Mouse (Mus musculus) heart, adult 2 months (tissue): ENCODE measurements around the gene Fbxo22. TPM values are rescaled to one million over a fixed set of nuclear protein-coding genes. Genes with fewer than 3 reads are reported as not detected.

Source experiments
- DNase-seq, 2 experiments: peaks; one replicate each; pipeline ENCODE4 v3.0.0; 2021
- H3K27ac ChIP-seq: fragments of 200-600 bp; 2 replicates; pipeline ENCODE4 v1.8.1; 2022
- H3K27me3 ChIP-seq: fragments of 200-500 bp; 2 replicates; pipeline ENCODE4 v1.6.1; 2012; ENCODE audit warnings: mild to moderate bottlenecking, low read length, inconsistent platforms, mixed read lengths; ENCODE audit not compliant: control insufficient read depth, insufficient read depth
- H3K36me3 ChIP-seq: fragments of 200-500 bp; 2 replicates; pipeline ENCODE4 v1.6.1; 2012; ENCODE audit warnings: low read length, inconsistent platforms; ENCODE audit not compliant: control insufficient read depth, insufficient read depth
- H3K4me1 ChIP-seq: fragments of 200-500 bp; 2 replicates; pipeline ENCODE4 v1.6.1; 2011; ENCODE audit warnings: low read length; ENCODE audit not compliant: control insufficient read depth, insufficient read depth
- H3K4me3 ChIP-seq: fragments of 200-600 bp; 2 replicates; pipeline ENCODE4 v1.8.1; 2022
- H3K79me2 ChIP-seq: fragments of 200-500 bp; replicated peaks from 2 replicates; pipeline ENCODE4 v1.6.1; 2012; ENCODE audit warnings: mild to moderate bottlenecking, inconsistent platforms, low read length, moderate library complexity, mixed read lengths; ENCODE audit not compliant: control insufficient read depth, insufficient read depth
- H3K9ac ChIP-seq: fragments of 200-500 bp; 2 replicates; pipeline ENCODE4 v1.6.1; 2012; ENCODE audit warnings: low read depth, mild to moderate bottlenecking, control low read depth, inconsistent platforms, low read length, mixed read lengths
- CTCF ChIP-seq: fragments of 200-600 bp; IDR thresholded peaks from 2 replicates; pipeline ENCODE4 v1.8.1; 2022; ENCODE audit warnings: antibody characterized with exemption, mild to moderate bottlenecking, moderate library complexity
- EP300 ChIP-seq: fragments of 200-500 bp; IDR thresholded peaks from 2 replicates; pipeline ENCODE4 v1.6.1; 2011; ENCODE audit warnings: low read depth, low read length, control low read depth; ENCODE audit not compliant: insufficient read depth
- POLR2A ChIP-seq: fragments of 200-500 bp; IDR thresholded peaks from 2 replicates; pipeline ENCODE4 v1.6.1; 2011; ENCODE audit warnings: mild to moderate bottlenecking, low read depth, low read length, control low read depth; ENCODE audit not compliant: insufficient read depth
- WGBS: fragments of 180-500 bp; shearing (Covaris S2); methylation state at CpG from one replicate; pipeline ENCODE4 v1.1.7; 2018; 5-methylcytosine and 5-hydroxymethylcytosine counted together
- intact Hi-C: fragments of 180-260 bp; cut with DNase I; formaldehyde crosslinking; loops from one replicate; pipeline ENCODE4 v1.15.1; 2025
- polyA plus RNA-seq: library from polyadenylated mRNA; depleted of rRNA; stranded (reverse); fragments of >200 nt; gene quantifications from 2 replicates; pipeline ENCODE4 v1.2.3, GENCODE M21; 2012; rRNA removed
- total RNA-seq, 2 experiments: library from RNA; stranded (reverse); gene quantifications; 2 replicates each; pipeline ENCODE4 v1.2.3; 2021

The Fbxo22 gene
- total and polyA plus RNA-seq, 3 experiments = 12.9 to 34.7 (median 31.4) TPM

GRCm38 (mm10) chr9:55257105-55257504 lies 48.4 kb downstream of the Fbxo22 start:
- TF ChIP-seq POLR2A (no peak), EP300 (no peak), CTCF (no peak)
- H3K9ac ChIP-seq = no peak overlapping the region
- no peaks in the 10 kb centered on the region for H3K79me2 ChIP-seq
- intact Hi-C loops = no loop called here
- H3K27ac ChIP-seq = no peak overlapping the region
- 91% methylated on average over 2 of the region's 2 CpGs for WGBS
- no peak overlapping the region for H3K4me3 ChIP-seq
- no peaks in the 10 kb centered on the region for H3K27me3 ChIP-seq
- DNase-seq = no peak
- no peaks in the 10 kb centered on the region; the same call in 1 of the 2 replicates for H3K36me3 ChIP-seq
- H3K4me1 ChIP-seq = peaks cover 6% of the 10 kb centered on the region

- WGBS = 60% methylated on average over 6 of the region's 6 CpGs
- no peaks in the 10 kb centered on the region; the same call in 1 of the 2 replicates for H3K36me3 ChIP-seq
- H3K4me1 ChIP-seq = peaks cover 6% of the 10 kb centered on the region
- TF ChIP-seq POLR2A (no peak), CTCF (no peak)
- no peak overlapping the region for H3K9ac ChIP-seq
- no peak overlapping the region for H3K27ac ChIP-seq
- no peak for DNase-seq
- no peaks in the 10 kb centered on the region for H3K27me3 ChIP-seq
- no peak overlapping the region for H3K4me3 ChIP-seq
- intact Hi-C loops = no loop called here
- H3K79me2 ChIP-seq = no peaks in the 10 kb centered on the region
Observed at GRCm38 (mm10) chr9:55259741-55260140, 51.0 kb downstream of the Fbxo22 start.

- TF ChIP-seq CTCF (no peak), POLR2A (no peak), EP300 (no peak)
Observed at GRCm38 (mm10) chr9:55264356-55265302, 55.9 kb downstream of the Fbxo22 start.

DNA sequence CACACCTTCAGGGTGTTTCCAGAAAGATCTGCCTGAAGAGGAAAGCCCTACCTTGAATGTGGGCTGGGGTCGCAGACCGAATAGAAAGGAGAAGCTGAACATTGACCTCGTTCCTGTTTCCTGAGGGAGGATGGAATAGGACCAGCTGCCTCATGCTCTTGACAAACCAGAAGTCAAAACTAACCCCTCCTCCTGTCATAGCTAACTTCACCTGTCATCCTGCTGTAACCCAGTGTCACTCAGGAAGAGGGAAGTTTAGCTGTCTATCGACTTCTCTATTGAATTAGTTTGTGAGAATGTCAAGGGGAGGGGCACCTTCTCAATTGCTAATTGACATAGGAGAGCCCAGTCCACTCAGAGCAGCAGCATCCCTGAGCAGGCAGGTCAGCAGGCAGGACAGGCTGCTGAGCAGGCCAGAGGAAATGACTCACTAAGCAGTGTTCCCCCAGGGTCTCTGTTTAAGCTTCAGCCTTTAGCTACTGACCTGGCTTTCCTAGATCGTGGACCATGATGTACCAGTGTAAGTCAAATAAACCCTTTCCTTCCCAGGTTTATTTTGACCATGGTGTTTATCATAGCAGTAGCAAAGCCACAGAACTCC lies 63.3 kb downstream of the Fbxo22 start:
- H3K4me3 ChIP-seq = no peak overlapping the region
- no peaks in the 10 kb centered on the region for H3K79me2 ChIP-seq
- H3K27ac ChIP-seq = no peak overlapping the region
- 45% methylated on average over 5 of the region's 5 CpGs for WGBS
- intact Hi-C loops = no loop called here
- no peak overlapping the region for H3K9ac ChIP-seq
- no peaks in the 10 kb centered on the region for H3K36me3 ChIP-seq
- H3K27me3 ChIP-seq = no peaks in the 10 kb centered on the region
- DNase-seq = no peak
- TF ChIP-seq CTCF = no peak
- no peaks in the 10 kb centered on the region for H3K4me1 ChIP-seq

More at GRCm38 (mm10) chr9:55264356-55265302, 55.9 kb downstream of the Fbxo22 start:
- no peaks in the 10 kb centered on the region for H3K4me1 ChIP-seq
- no peak overlapping the region for H3K9ac ChIP-seq
- no peak overlapping the region for H3K4me3 ChIP-seq
- H3K27me3 ChIP-seq = no peaks in the 10 kb centered on the region
- WGBS = 44% methylated on average over 8 of the region's 8 CpGs
- DNase-seq = no peak
- intact Hi-C loops = no loop called here
- H3K27ac ChIP-seq = no peak overlapping the region
- no peaks in the 10 kb centered on the region for H3K79me2 ChIP-seq
- H3K36me3 ChIP-seq = no peaks in the 10 kb centered on the region

- Histone ChIP-seq H3K4me1 (no peaks in the 10 kb centered on the region), H3K4me3 (no peak overlapping the region), H3K79me2 (no peaks in the 10 kb centered on the region), H3K27ac (no peak overlapping the region), H3K36me3 (no peaks in the 10 kb centered on the region), H3K27me3 (no peaks in the 10 kb centered on the region), H3K9ac (no peak overlapping the region)
- TF ChIP-seq CTCF = no peak
- no peak for TF ChIP-seq POLR2A
- TF ChIP-seq EP300 = no peak
- DNase-seq = no peak
- WGBS = 75% methylated on average over 4 of the region's 4 CpGs
- intact Hi-C loops = no loop called here
Observed at GRCm38 (mm10) chr9:55273906-55274305, 65.2 kb downstream of the Fbxo22 start.

Other genes with a start within 250 kb of the Fbxo22 start
- gene Chrna5, start 228.0 kb upstream of the Fbxo22 start, total RNA-seq = not detected
- 0.15 TPM in 1 of 2 replicates, not detected in the other for gene Chrna5, start 228.0 kb upstream of the Fbxo22 start, polyA plus RNA-seq
- under 1 TPM in 1 of 2 experiments, not detected in 1; 0.11 TPM for gene Chrna3, start 182.4 kb upstream of the Fbxo22 start, total RNA-seq
- gene Chrna3, start 182.4 kb upstream of the Fbxo22 start, polyA plus RNA-seq = 0.37 and 1.2 TPM in 2 replicates
- under 1 TPM; 0.05 to 0.08 TPM for gene Chrnb4, start 160.1 kb upstream of the Fbxo22 start, total RNA-seq
- 0.32 and 0.33 TPM in 2 replicates for gene Chrnb4, start 160.1 kb upstream of the Fbxo22 start, polyA plus RNA-seq
- gene Ube2q2, start 60.1 kb upstream of the Fbxo22 start, total RNA-seq = 10 to 100 TPM; 25.3 to 29.5 TPM
- 7.8 and 12.5 TPM in 2 replicates for gene Ube2q2, start 60.1 kb upstream of the Fbxo22 start, polyA plus RNA-seq
- gene Nrg4, start 117.9 kb downstream of the Fbxo22 start, total RNA-seq = 1 to 10 TPM; 1.5 to 2.3 TPM
- 3.9 and 7.6 TPM in 2 replicates for gene Nrg4, start 117.9 kb downstream of the Fbxo22 start, polyA plus RNA-seq
- 1 to 10 TPM; 1.5 to 2.0 TPM for gene Tmem266, start 118.0 kb downstream of the Fbxo22 start, total RNA-seq
- 2.5 and 3.3 TPM in 2 replicates for gene Tmem266, start 118.0 kb downstream of the Fbxo22 start, polyA plus RNA-seq